Mouse (Mus musculus) neural tube, embryonic 15.5 days (tissue): ENCODE data around the gene Abi1. TPM values are rescaled to one million over a fixed set of nuclear protein-coding genes. Genes with fewer than 3 reads are reported as not detected.
"Not testable (repeated sequence)": the region's sequence is repeated elsewhere in the genome, so short reads cannot be mapped to it uniquely, and the experiment has no call there.

Experiments used
- ATAC-seq: fragments of 200-750 bp; cut with Nextera tagmentation; 2 replicates; pipeline ENCODE4 v1.8.0; 2017; ENCODE audit warnings: mild to moderate bottlenecking, moderate TSS enrichment, moderate library complexity; ENCODE audit not compliant: low FRiP score
- H3K27ac ChIP-seq: fragments of 300-500 bp; sonication (generic); replicated peaks from 2 replicates; pipeline ENCODE4 v1.5.1; 2015; ENCODE audit warnings: mild to moderate bottlenecking, inconsistent platforms
- H3K27me3 ChIP-seq: fragments of 300-500 bp; sonication (generic); replicated peaks from 2 replicates; pipeline ENCODE4 v1.6.1; 2015; ENCODE audit warnings: inconsistent platforms
- H3K36me3 ChIP-seq: fragments of 300-500 bp; sonication (generic); 2 replicates; pipeline ENCODE4 v1.6.1; 2015; ENCODE audit warnings: inconsistent platforms
- H3K4me1 ChIP-seq: fragments of 300-500 bp; sonication (generic); 2 replicates; pipeline ENCODE4 v1.6.1; 2015; ENCODE audit warnings: inconsistent platforms
- H3K4me2 ChIP-seq: fragments of 300-500 bp; sonication (generic); 2 replicates; pipeline ENCODE4 v1.6.1; 2015; ENCODE audit warnings: inconsistent platforms, mild to moderate bottlenecking, moderate library complexity
- H3K4me3 ChIP-seq: fragments of 300-500 bp; sonication (generic); replicated peaks from 2 replicates; pipeline ENCODE4 v1.5.1; 2015; ENCODE audit warnings: mild to moderate bottlenecking, inconsistent platforms
- H3K9ac ChIP-seq: fragments of 300-500 bp; sonication (generic); replicated peaks from 2 replicates; pipeline ENCODE4 v1.6.1; 2015; ENCODE audit warnings: mild to moderate bottlenecking, inconsistent platforms
- H3K9me3 ChIP-seq: fragments of 300-500 bp; sonication (generic); replicated peaks from 2 replicates; pipeline ENCODE4 v1.6.1; 2016; ENCODE audit warnings: inconsistent platforms
- WGBS: fragments of 180-500 bp; shearing (Covaris S2); methylation state at CpG from one replicate; pipeline ENCODE4 v1.1.7; 2015; ENCODE audit warnings: mixed read lengths; 5-methylcytosine and 5-hydroxymethylcytosine counted together
- polyA plus RNA-seq: library from polyadenylated mRNA; unstranded; fragments of >200 nt; fragmentation: Nextera tagmentation; extraction: Ambion mirVana; gene quantifications from 2 replicates; pipeline ENCODE4 v1.2.1, GENCODE M21; 2015

Abi1 gene
- polyA plus RNA-seq, 1 experiment from 2014 or later = 57.3 TPM

GRCm38 (mm10) chr2:23052523-23052922 is 12.5 kb upstream of the Abi1 start:
- Histone ChIP-seq H3K4me2 (no peak overlapping the region), H3K4me1 (no peaks in the 10 kb centered on the region), H3K9me3 (no peaks in the 10 kb centered on the region), H3K27me3 (no peaks in the 10 kb centered on the region), H3K27ac (no peak overlapping the region), H3K9ac (no peak overlapping the region), H3K36me3 (no peaks in the 10 kb centered on the region), H3K4me3 (no peak overlapping the region)
- WGBS = 78% methylated on average over 6 of the region's 6 CpGs
- ATAC-seq = no peak

- Histone ChIP-seq H3K4me3 (no peak overlapping the region), H3K9me3 (no peaks in the 10 kb centered on the region), H3K27ac (no peak overlapping the region), H3K36me3 (no peaks in the 10 kb centered on the region), H3K4me1 (no peaks in the 10 kb centered on the region), H3K27me3 (no peaks in the 10 kb centered on the region), H3K4me2 (no peak overlapping the region), H3K9ac (no peak overlapping the region)
- no peak for ATAC-seq
- 83% methylated on average over 2 of the region's 2 CpGs for WGBS
These were observed 11.8 kb upstream of the Abi1 start for GRCm38 (mm10) chr2:23051890-23052289.

GRCm38 (mm10) chr2:23048006-23048405 is 8.0 kb upstream of the Abi1 start:
- Histone ChIP-seq H3K4me2 (no peak overlapping the region), H3K36me3 (no peaks in the 10 kb centered on the region), H3K4me3 (no peak overlapping the region), H3K27ac (no peak overlapping the region), H3K27me3 (no peaks in the 10 kb centered on the region), H3K9ac (no peak overlapping the region), H3K4me1 (no peaks in the 10 kb centered on the region), H3K9me3 (no peaks in the 10 kb centered on the region)
- ATAC-seq = no peak

- Histone ChIP-seq H3K27me3 (no peaks in the 10 kb centered on the region), H3K27ac (no peak overlapping the region), H3K9me3 (no peaks in the 10 kb centered on the region), H3K4me2 (no peak overlapping the region), H3K4me3 (no peak overlapping the region), H3K36me3 (no peaks in the 10 kb centered on the region), H3K9ac (no peak overlapping the region), H3K4me1 (no peaks in the 10 kb centered on the region)
- ATAC-seq = no peak
- WGBS = 58% methylated on average over 1 of the region's 1 CpGs
These were observed 5.7 kb upstream of the Abi1 start for GRCm38 (mm10) chr2:23045703-23046102.

- ATAC-seq = no peak
- WGBS = 94% methylated on average over 3 of the region's 3 CpGs
These were observed 2.1 kb upstream of the Abi1 start for GRCm38 (mm10) chr2:23042189-23042588.

GRCm38 (mm10) chr2:23041457-23041856 is 1.4 kb upstream of the Abi1 start:
- Histone ChIP-seq H3K4me3 (no peak overlapping the region), H3K27me3 (no peaks in the 10 kb centered on the region), H3K4me2 (no peak overlapping the region), H3K36me3 (no peaks in the 10 kb centered on the region), H3K4me1 (peaks cover 18% of the 10 kb centered on the region), H3K9me3 (no peaks in the 10 kb centered on the region), H3K9ac (no peak overlapping the region), H3K27ac (no peak overlapping the region)
- no peak for ATAC-seq
- 81% methylated on average over 4 of the region's 4 CpGs for WGBS

More at GRCm38 (mm10) chr2:23042189-23042588, 2.1 kb upstream of the Abi1 start:
- Histone ChIP-seq H3K9ac (no peak overlapping the region), H3K27ac (no peak overlapping the region), H3K4me3 (no peak overlapping the region), H3K9me3 (no peaks in the 10 kb centered on the region), H3K4me1 (peaks cover 12% of the 10 kb centered on the region), H3K27me3 (no peaks in the 10 kb centered on the region), H3K4me2 (no peak overlapping the region), H3K36me3 (no peaks in the 10 kb centered on the region)

- H3K4me2 ChIP-seq = peak overlapping the region; percentile 30; the same call in 1 of the 2 replicates
- H3K4me3 ChIP-seq, H3K27me3 ChIP-seq, H3K27ac ChIP-seq, H3K9ac ChIP-seq, H3K9me3 ChIP-seq, H3K36me3 ChIP-seq: not testable (repeated sequence)
- H3K4me1 ChIP-seq = peaks cover 18% of the 10 kb centered on the region
- 0 out of 2 replicates have a peak, but pooled peaks have one; percentile 0 for ATAC-seq
- 90% methylated on average over 7 of the region's 7 CpGs for WGBS
These were observed 649 bp upstream of the Abi1 start for GRCm38 (mm10) chr2:23040690-23041089.

GRCm38 (mm10) chr2:23039082-23040000 is 700 bp downstream of the Abi1 start:
- peak; percentile 85 for ATAC-seq
- peak overlapping the region; percentile 97 for H3K27ac ChIP-seq
- peak overlapping the region; percentile 97 for H3K9ac ChIP-seq
- peak overlapping the region; percentile 99 for H3K4me3 ChIP-seq
- peak overlapping the region; percentile 71 for H3K4me2 ChIP-seq
- H3K36me3 ChIP-seq = no peaks in the 10 kb centered on the region
- under 1% methylated on average over 58 of the region's 59 CpGs for WGBS
- H3K27me3 ChIP-seq = no peaks in the 10 kb centered on the region
- H3K9me3 ChIP-seq = no peaks in the 10 kb centered on the region
- peaks cover 28% of the 10 kb centered on the region for H3K4me1 ChIP-seq

- H3K4me3 ChIP-seq = no peak overlapping the region
- H3K9me3 ChIP-seq = no peaks in the 10 kb centered on the region
- H3K27ac ChIP-seq = no peak overlapping the region
- no peak overlapping the region for H3K9ac ChIP-seq
- peaks cover 28% of the 10 kb centered on the region for H3K4me1 ChIP-seq
- no peaks in the 10 kb centered on the region for H3K27me3 ChIP-seq
- 92% methylated on average over 1 of the region's 1 CpGs for WGBS
- no peaks in the 10 kb centered on the region for H3K36me3 ChIP-seq
- no peak overlapping the region for H3K4me2 ChIP-seq
- no peak for ATAC-seq
These were observed 4.6 kb downstream of the Abi1 start for GRCm38 (mm10) chr2:23035467-23035866.

- whole genome bisulfite sequencing = 80% methylated on average over 3 of the region's 3 CpGs
- ATAC-seq = no peak
These were observed 5.2 kb downstream of the Abi1 start for GRCm38 (mm10) chr2:23034692-23035435.

GRCm38 (mm10) chr2:23030631-23031030 is 9.4 kb downstream of the Abi1 start:
- no peak overlapping the region for H3K4me3 ChIP-seq
- peaks cover 9% of the 10 kb centered on the region; the same call in 1 of the 2 replicates for H3K4me1 ChIP-seq
- no peak for ATAC-seq
- no peaks in the 10 kb centered on the region for H3K27me3 ChIP-seq
- H3K36me3 ChIP-seq = peaks cover 4% of the 10 kb centered on the region; the same call in 1 of the 2 replicates
- H3K9me3 ChIP-seq = no peaks in the 10 kb centered on the region
- no peak overlapping the region for H3K4me2 ChIP-seq
- no peak overlapping the region for H3K9ac ChIP-seq
- WGBS = 98% methylated on average over 4 of the region's 4 CpGs
- H3K27ac ChIP-seq = no peak overlapping the region

More at GRCm38 (mm10) chr2:23034692-23035435, 5.2 kb downstream of the Abi1 start:
- Histone ChIP-seq H3K9ac (no peak overlapping the region), H3K9me3 (no peaks in the 10 kb centered on the region), H3K4me1 (peaks cover 28% of the 10 kb centered on the region), H3K27me3 (no peaks in the 10 kb centered on the region), H3K27ac (no peak overlapping the region), H3K36me3 (peaks cover 1% of the 10 kb centered on the region; the same call in 1 of the 2 replicates), H3K4me3 (no peak overlapping the region), H3K4me2 (no peak overlapping the region)
